Mouse (Mus musculus): ENCODE measurements around the gene Mast3.

DNA sequence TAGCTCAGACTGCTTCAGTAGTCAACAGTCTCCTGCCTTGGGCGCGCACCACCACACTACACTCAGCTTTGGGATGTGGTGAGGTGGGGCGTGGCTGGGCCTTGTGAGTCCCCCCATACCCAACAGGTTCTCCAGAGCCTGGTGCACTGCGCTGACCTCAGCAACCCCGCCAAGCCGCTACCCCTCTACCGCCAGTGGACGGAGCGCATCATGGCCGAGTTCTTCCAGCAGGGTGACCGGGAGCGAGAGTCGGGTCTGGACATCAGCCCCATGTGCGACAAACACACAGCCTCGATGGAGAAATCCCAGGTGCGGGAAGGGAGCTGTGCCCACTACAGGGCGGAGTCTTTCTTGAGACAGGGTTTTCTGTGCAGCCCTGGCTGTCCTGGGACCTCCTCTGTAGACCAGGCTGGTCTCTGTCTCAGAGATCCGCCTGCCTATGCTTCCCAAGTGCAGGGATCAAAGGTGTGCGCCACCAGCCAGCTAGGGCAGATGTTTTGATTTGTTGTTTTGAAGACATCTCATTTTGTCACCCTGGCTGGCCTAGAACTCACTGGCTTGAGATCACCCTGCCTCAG is 55.7 kb downstream of the Mast3 start:
- TF ChIP-seq CTCF (IDR thresholded peaks at IDR 0.05; ENCODE audit: borderline replicate concordance, extremely low read depth, insufficient read depth, insufficient read length) = no peak
- no peak for TF ChIP-seq POLR2A (IDR thresholded peaks at IDR 0.05; ENCODE audit: borderline replicate concordance, extremely low read depth, insufficient read depth, insufficient read length, poor library complexity, severe bottlenecking)
